Mouse (Mus musculus) C2C12 (cell line): ENCODE measurements at regions not wholly inside any gene's neighbourhood (a gene's known extent, or its start where the extent isn't known, plus 50 kb on each side); places are given as distances from the start of the nearest gene placed in this dataset.

Source experiments
- H3K27me3 ChIP-seq: one replicate; pipeline ENCODE4 v1.6.1; 2011; ENCODE audit not compliant: control insufficient read depth, insufficient read depth, insufficient read length
- H3K36me3 ChIP-seq: one replicate; pipeline ENCODE4 v1.6.1; 2011; ENCODE audit not compliant: control insufficient read depth, insufficient read depth
- H3K4me3 ChIP-seq: one replicate; pipeline ENCODE4 v1.5.1; 2011; ENCODE audit warnings: mild to moderate bottlenecking, control low read depth; ENCODE audit not compliant: poor library complexity, insufficient read depth, severe bottlenecking
- H3K79me2 ChIP-seq: one replicate; pipeline ENCODE4 v1.6.1; 2011; ENCODE audit not compliant: control insufficient read depth, insufficient read depth
- H3K79me3 ChIP-seq: one replicate; pipeline ENCODE4 v1.6.1; 2011; ENCODE audit warnings: low read depth, control low read depth
- H3ac ChIP-seq: one replicate; pipeline ENCODE3; 2011; ENCODE audit warnings: low read depth; ENCODE audit not compliant: control insufficient read depth, insufficient read length
- CEBPB ChIP-seq: IDR thresholded peaks from one replicate; pipeline ENCODE4 v1.6.1; 2011; ENCODE audit warnings: low read depth, mild to moderate bottlenecking, control low read depth, moderate library complexity
- CTCF ChIP-seq: IDR thresholded peaks from one replicate; pipeline ENCODE4 v1.5.1; 2011; ENCODE audit not compliant: control insufficient read depth, insufficient read depth, insufficient read length
- FOSL1 ChIP-seq: IDR thresholded peaks from one replicate; pipeline ENCODE4 v1.8.0; 2011; ENCODE audit warnings: mild to moderate bottlenecking, low read length; ENCODE audit not compliant: poor library complexity, insufficient read depth, severe bottlenecking
- MAX ChIP-seq: IDR thresholded peaks from one replicate; pipeline ENCODE4 v1.6.1; 2011; ENCODE audit warnings: mild to moderate bottlenecking, control low read depth
- MYOD1 ChIP-seq: IDR thresholded peaks from one replicate; pipeline ENCODE4 v1.6.1; 2011; ENCODE audit warnings: low read depth; ENCODE audit not compliant: control insufficient read depth, insufficient read length
- MYOG ChIP-seq: IDR thresholded peaks from one replicate; pipeline ENCODE4 v1.6.1; 2011; ENCODE audit not compliant: control insufficient read depth, insufficient read length; ENCODE audit errors: extremely low read depth
- USF1 ChIP-seq: IDR thresholded peaks from one replicate; pipeline ENCODE4 v1.6.1; 2011; ENCODE audit warnings: low read depth, mild to moderate bottlenecking, control low read depth, moderate library complexity

DNA sequence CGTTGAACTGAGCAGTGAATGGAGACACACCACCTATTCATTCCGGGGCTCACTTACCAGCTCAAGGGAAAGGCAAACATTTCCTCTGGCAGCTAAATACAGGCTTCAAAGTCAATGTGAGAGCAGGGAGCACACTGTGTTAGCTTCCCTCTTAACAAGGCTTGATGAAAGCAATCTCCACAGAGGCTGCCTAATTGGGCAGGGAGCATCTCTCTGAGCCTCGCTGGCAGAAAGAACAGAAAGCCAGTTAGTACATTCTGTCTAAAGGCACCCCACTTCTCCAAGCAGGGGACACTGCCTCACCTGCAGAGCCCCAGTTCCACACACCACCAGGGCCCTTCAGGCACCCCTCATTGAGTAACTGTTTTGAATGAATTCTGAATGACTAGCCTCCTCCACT lies 488.8 kb upstream of the Jmjd1c start:
- TF ChIP-seq USF1, result no peak
- TF ChIP-seq MYOG, result no peak
- TF ChIP-seq MAX, result no peak
- TF ChIP-seq MYOD1, result no peak
- no peak for TF ChIP-seq FOSL1
- TF ChIP-seq CEBPB, result no peak
- no peak overlapping the region for H3K4me3 ChIP-seq
- H3K79me2 ChIP-seq, result no peaks in the 10 kb centered on the region
- H3K36me3 ChIP-seq, result no peaks in the 10 kb centered on the region
- no peak overlapping the region for H3ac ChIP-seq
- no peaks in the 10 kb centered on the region for H3K79me3 ChIP-seq
- H3K27me3 ChIP-seq, result no peaks in the 10 kb centered on the region

DNA sequence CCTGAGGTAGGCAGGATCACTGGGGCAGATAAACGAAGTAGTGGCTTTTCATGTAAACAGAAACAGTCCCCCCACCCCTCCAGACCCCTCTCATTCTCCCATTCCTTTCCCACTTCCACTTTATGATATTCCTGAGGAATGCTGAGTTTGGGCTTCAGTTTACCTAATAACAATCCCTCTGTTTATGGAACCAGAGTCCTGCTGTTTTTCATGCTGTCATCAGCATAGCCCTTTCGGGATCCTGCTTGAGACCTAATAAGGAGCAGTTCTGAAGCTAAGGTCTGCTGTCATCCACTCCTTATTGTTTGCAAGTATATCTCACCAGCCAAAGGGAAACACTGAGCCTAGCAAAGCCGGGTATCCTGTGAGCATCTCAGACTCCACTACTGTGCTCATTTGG lies 479.6 kb upstream of the Jmjd1c start:
- Histone ChIP-seq H3K4me3 (no peak overlapping the region), H3ac (no peak overlapping the region), H3K36me3 (no peaks in the 10 kb centered on the region), H3K79me3 (no peaks in the 10 kb centered on the region), H3K79me2 (no peaks in the 10 kb centered on the region), H3K27me3 (no peaks in the 10 kb centered on the region)
- TF ChIP-seq MYOG, result no peak
- no peak for TF ChIP-seq CTCF
- TF ChIP-seq MYOD1, result no peak
- no peak for TF ChIP-seq USF1
- no peak for TF ChIP-seq MAX
- no peak for TF ChIP-seq FOSL1
- no peak for TF ChIP-seq CEBPB

DNA sequence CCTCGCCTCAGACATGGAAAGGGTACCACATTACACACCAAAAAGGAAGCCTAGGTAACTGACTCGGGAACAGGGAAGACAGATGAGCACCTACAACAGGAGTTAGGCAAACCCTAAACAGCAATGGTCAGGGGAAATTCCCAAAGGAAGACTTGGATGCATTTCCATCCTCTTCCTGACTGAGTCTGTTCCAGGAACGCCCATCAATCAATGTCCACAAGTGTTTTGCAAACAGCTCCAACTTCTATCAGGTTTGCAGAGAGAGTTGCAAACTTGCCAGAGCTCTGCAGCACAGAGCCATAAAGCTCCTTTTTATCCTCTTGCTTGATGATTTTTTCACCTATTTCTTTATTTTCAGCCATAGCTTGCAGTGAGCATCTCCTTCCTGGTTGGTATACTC lies 464.9 kb upstream of the Jmjd1c start:
- H3ac ChIP-seq, result no peak overlapping the region
- H3K27me3 ChIP-seq, result no peaks in the 10 kb centered on the region
- H3K4me3 ChIP-seq, result no peak overlapping the region
- H3K79me3 ChIP-seq, result no peaks in the 10 kb centered on the region
- TF ChIP-seq CEBPB (no peak), MYOG (no peak), MAX (no peak), FOSL1 (no peak), MYOD1 (no peak), USF1 (no peak), CTCF (no peak)
- H3K36me3 ChIP-seq, result no peaks in the 10 kb centered on the region
- no peaks in the 10 kb centered on the region for H3K79me2 ChIP-seq

DNA sequence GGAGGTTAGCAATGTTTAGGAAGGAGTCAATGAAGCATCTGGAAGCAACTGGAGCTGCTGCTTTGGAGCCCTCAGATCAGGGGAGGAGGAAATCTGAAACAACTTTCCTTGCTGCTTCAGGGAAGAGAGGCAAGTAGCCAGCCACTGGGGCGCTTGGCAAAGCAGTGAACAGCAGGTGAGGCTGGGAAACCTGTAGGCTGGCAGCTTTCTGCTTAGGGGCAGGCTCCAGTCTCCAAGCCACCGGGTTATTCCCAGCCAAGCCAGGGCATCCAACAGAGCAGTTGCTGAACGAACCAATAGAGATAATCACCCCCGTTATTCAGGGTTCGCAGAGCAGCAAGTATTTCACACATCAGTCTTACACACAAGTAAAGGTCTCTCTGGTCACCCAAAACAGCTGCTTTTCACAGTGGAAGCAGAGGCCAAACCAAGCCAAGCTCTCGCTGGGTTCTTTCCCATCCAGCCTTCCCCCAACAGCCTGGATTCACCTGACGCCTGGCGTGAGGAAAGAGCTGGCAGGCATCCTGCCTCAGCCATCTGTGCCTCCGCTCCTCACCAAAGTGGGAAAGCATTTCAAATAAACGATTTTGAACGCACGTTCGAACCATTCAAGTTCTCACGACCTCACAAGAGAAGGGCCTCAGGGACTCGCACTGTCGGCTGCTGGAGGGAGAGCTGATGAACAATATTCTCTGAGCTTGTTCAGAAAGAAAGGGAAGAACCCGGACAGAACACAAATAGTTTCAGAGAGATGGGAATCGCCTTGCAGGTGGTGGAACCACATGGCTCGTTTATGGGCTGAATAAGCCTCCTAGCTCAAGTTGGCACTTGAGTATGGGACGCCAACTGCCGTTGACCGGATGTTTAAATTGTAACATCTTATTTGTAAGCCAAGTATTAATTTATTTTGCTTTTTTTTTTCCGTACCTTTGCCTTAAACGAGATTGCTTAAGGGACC lies 454.8 kb upstream of the Jmjd1c start:
- H3K79me2 ChIP-seq, result no peaks in the 10 kb centered on the region

DNA sequence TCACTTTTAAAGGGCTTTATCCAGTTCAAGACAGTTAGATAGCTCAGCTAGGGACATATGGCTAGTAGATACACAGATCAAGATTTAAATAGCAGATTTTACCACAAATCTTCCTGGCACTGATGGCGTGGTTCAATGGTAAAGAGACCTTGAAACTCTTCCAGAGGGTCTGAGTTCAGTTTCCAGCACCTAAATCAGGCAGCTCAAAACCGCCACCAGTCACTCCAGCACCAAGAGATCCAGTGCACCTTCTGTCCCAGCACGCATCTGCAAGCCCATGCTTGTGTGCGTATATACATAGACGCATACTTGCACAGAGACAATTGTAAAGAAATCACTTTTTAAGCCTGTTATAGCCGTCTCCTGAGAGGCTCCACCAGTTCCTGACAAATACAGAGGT lies 454.0 kb upstream of the Jmjd1c start:
- peaks cover 6% of the 10 kb centered on the region for H3K27me3 ChIP-seq
- TF ChIP-seq CTCF (no peak), MAX (no peak), USF1 (no peak), CEBPB (no peak), MYOD1 (no peak), FOSL1 (no peak), MYOG (no peak)
- H3K4me3 ChIP-seq, result no peak overlapping the region
- H3ac ChIP-seq, result no peak overlapping the region
- no peaks in the 10 kb centered on the region for H3K79me2 ChIP-seq
- H3K36me3 ChIP-seq, result no peaks in the 10 kb centered on the region
- no peaks in the 10 kb centered on the region for H3K79me3 ChIP-seq

More for the DNA sequence above, 454.8 kb upstream of the Jmjd1c start:
- H3K4me3 ChIP-seq, result no peak overlapping the region
- no peaks in the 10 kb centered on the region for H3K36me3 ChIP-seq
- H3K79me3 ChIP-seq, result no peaks in the 10 kb centered on the region
- H3K27me3 ChIP-seq, result peaks cover 6% of the 10 kb centered on the region
- no peak overlapping the region for H3ac ChIP-seq
- no peak for TF ChIP-seq CTCF
- no peak for TF ChIP-seq FOSL1
- no peak for TF ChIP-seq MAX
- no peak for TF ChIP-seq CEBPB
- TF ChIP-seq MYOD1, result no peak
- TF ChIP-seq USF1, result no peak
- no peak for TF ChIP-seq MYOG

DNA sequence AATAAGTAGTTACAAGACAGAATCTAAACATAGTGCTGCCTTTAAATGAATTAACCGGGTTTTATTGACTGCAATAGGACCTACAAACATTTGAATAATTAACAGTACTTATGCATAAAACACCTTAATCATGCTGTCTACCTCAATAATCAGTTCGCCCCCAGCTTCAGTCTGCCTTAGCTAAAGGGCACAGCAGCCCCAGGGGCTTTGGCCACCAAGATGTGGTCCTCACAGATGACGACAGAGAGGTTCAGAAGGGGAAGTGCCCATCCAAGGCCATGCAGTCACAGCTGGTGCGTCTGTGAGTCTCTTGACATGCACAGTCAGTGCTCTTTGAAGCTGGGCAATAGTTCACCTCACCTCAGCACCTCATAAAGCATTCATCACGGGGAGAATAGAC lies 452.8 kb upstream of the Jmjd1c start:
- TF ChIP-seq MYOD1, result no peak
- TF ChIP-seq USF1, result no peak
- TF ChIP-seq CEBPB, result no peak
- TF ChIP-seq FOSL1, result no peak
- no peak for TF ChIP-seq MAX
- no peak for TF ChIP-seq CTCF
- no peak for TF ChIP-seq MYOG

More for the DNA sequence above, 452.8 kb upstream of the Jmjd1c start:
- peaks cover 6% of the 10 kb centered on the region for H3K27me3 ChIP-seq
- no peaks in the 10 kb centered on the region for H3K79me2 ChIP-seq
- H3K36me3 ChIP-seq, result no peaks in the 10 kb centered on the region
- H3K4me3 ChIP-seq, result no peak overlapping the region
- H3K79me3 ChIP-seq, result no peaks in the 10 kb centered on the region
- H3ac ChIP-seq, result no peak overlapping the region
